Comparison of ENCODE assay signal across 9 mouse cellular contexts in the genomic region with DNA sequence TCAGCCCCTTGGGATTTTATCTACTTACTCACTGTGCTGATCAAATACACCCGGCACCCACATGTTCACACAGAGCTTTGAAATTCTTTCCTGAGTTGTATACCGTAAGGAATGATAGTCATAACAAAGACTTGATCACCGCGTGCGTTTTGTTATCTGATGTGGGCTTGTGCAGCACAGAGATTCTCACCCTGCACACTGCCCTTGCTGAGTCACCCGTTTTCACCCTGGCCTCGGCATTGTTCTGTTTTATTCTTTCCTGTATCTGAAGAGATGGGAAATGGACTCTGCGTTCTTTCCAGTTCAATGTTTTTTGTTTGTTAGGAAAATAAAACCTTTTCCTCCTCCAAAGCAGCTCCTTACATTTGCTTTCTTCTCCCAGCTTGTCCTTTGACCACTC. TPM values are rescaled to one million over a fixed set of nuclear protein-coding genes. Genes with fewer than 3 reads are reported as not detected.
DNase-seq lines count a peak whose midpoint lies in the region; ATAC-seq and TF ChIP-seq lines count a peak whose summit lies in the region.
"Had no signal": no experiment of that assay in that cellular context is flagged by ENCODE, and none has a peak within 500 bp of the region (broad histone marks: within the 10 kb centered on the region; RNA-seq: fewer than 3 reads in every experiment).

No protein-coding gene starts in this region.

- DNase-seq in kidney, adult 18-20 months = peak; percentile 24
- DNase-seq in kidney, postnatal 10 days = no peak
- no peak for DNase-seq in midbrain, embryonic 14.5 days
- no peak for DNase-seq in MN1 (ENCODE audit: low spot score)
- no peak for DNase-seq in B cell, adult 2 months
- DNase-seq in right cerebral cortex, adult 2 months (ENCODE audit: low spot score in 2 of 2) = no peak

- 0 out of 2 replicates have a peak overlapping the region, but pooled peaks have one; percentile 20 for H3K27ac ChIP-seq in ES-Bruce4 (ENCODE audit: insufficient read depth, low read length)
- H3K27ac ChIP-seq in forebrain, embryonic 16.5 days (ENCODE audit: low read length) = no peak overlapping the region
- H3K27ac ChIP-seq in midbrain, embryonic 14.5 days (replicated peaks; ENCODE audit: low read depth, low read length) = no peak overlapping the region
- H3K27ac ChIP-seq: macrophage had no signal

- H3K9ac ChIP-seq in ES-Bruce4 (ENCODE audit: low read depth, poor library complexity, severe bottlenecking) = 0 out of 2 replicates have a peak overlapping the region, but pooled peaks have one; percentile 18
- H3K9ac ChIP-seq in forebrain, embryonic 16.5 days (replicated peaks; ENCODE audit: low read depth, low read length) = no peak overlapping the region
- no peak overlapping the region for H3K9ac ChIP-seq in midbrain, embryonic 14.5 days (replicated peaks; ENCODE audit: low read length)

- H3K4me2 ChIP-seq in forebrain, embryonic 16.5 days (ENCODE audit: low read length) = peak overlapping the region; percentile 51; the same call in 1 of the 2 replicates
- 0 out of 2 replicates have a peak overlapping the region, but pooled peaks have one; percentile 38 for H3K4me2 ChIP-seq in midbrain, embryonic 14.5 days (ENCODE audit: low read length)

- TF ChIP-seq POLR2A in ES-Bruce4 (IDR thresholded peaks at IDR 0.05; ENCODE audit: insufficient read depth, low read length) = no peak

- ATAC-seq in forebrain, embryonic 16.5 days = no peak
- no peak for ATAC-seq in midbrain, embryonic 14.5 days (ENCODE audit: low FRiP score, low TSS enrichment)

- H3K4me1 ChIP-seq in ES-Bruce4 (ENCODE audit: control insufficient read depth, insufficient read depth, low read length) = no peaks in the 10 kb centered on the region
- H3K4me1 ChIP-seq in forebrain, embryonic 16.5 days (replicated peaks; ENCODE audit: control insufficient read depth, insufficient read depth, low read length) = no peaks in the 10 kb centered on the region; the same call in 1 of the 2 replicates
- H3K4me1 ChIP-seq in midbrain, embryonic 14.5 days (ENCODE audit: control insufficient read depth, insufficient read depth, low read length) = no peaks in the 10 kb centered on the region

- H3K9me3 ChIP-seq in ES-Bruce4 (replicated peaks; ENCODE audit: control insufficient read depth, insufficient read depth, low read length, poor library complexity, severe bottlenecking) = no peaks in the 10 kb centered on the region
- H3K9me3 ChIP-seq in forebrain, embryonic 16.5 days (ENCODE audit: control insufficient read depth, low read length) = no peaks in the 10 kb centered on the region
- no peaks in the 10 kb centered on the region for H3K9me3 ChIP-seq in midbrain, embryonic 14.5 days (ENCODE audit: control insufficient read depth, low read length)

- 53% methylated on average over 8 of the region's 8 CpGs for WGBS in forebrain, embryonic 16.5 days
- WGBS in midbrain, embryonic 14.5 days = 54% methylated on average over 8 of the region's 8 CpGs

- TF ChIP-seq CTCF in ES-Bruce4 (IDR thresholded peaks at IDR 0.05; ENCODE audit: low read depth, low read length) = no peak

- no peak for TF ChIP-seq EP300 in ES-Bruce4 (IDR thresholded peaks at IDR 0.05; ENCODE audit: insufficient read depth, low read depth, low read length)

- H3K4me3 ChIP-seq in ES-Bruce4 (ENCODE audit: low read depth, low read length) = no peak overlapping the region
- no peak overlapping the region for H3K4me3 ChIP-seq in forebrain, embryonic 16.5 days (replicated peaks; ENCODE audit: low read length)
- no peak overlapping the region for H3K4me3 ChIP-seq in midbrain, embryonic 14.5 days (replicated peaks; ENCODE audit: low read depth, low read length)

- H3K27me3 ChIP-seq in ES-Bruce4 (ENCODE audit: control insufficient read depth, insufficient read depth, low read length, poor library complexity, severe bottlenecking) = no peaks in the 10 kb centered on the region
- no peaks in the 10 kb centered on the region for H3K27me3 ChIP-seq in forebrain, embryonic 16.5 days (replicated peaks; ENCODE audit: control insufficient read depth, insufficient read depth, low read length)
- no peaks in the 10 kb centered on the region for H3K27me3 ChIP-seq in midbrain, embryonic 14.5 days (ENCODE audit: control insufficient read depth, insufficient read depth, low read length)

- no peaks in the 10 kb centered on the region for H3K36me3 ChIP-seq in ES-Bruce4 (ENCODE audit: control insufficient read depth, insufficient read depth, low read length, poor library complexity, severe bottlenecking)
- no peaks in the 10 kb centered on the region for H3K36me3 ChIP-seq in forebrain, embryonic 16.5 days (ENCODE audit: control insufficient read depth, insufficient read depth)
- H3K36me3 ChIP-seq in midbrain, embryonic 14.5 days (ENCODE audit: control insufficient read depth, insufficient read depth, low read length) = no peaks in the 10 kb centered on the region

RNA-seq across cellular contexts. Expression of a gene that starts 18.5 kb away (rescaled TPM):
- polyA plus RNA-seq in ES-Bruce4 (2011; ENCODE audit: insufficient read depth, insufficient read length, low read depth, missing spikeins) = 29.2 and 32.6 TPM in 2 replicates
- 29.1 and 29.8 TPM in 2 replicates for polyA plus RNA-seq in forebrain, embryonic 16.5 days (2015; fragmentation: Nextera tagmentation; extraction: Ambion mirVana)
- polyA plus RNA-seq in midbrain, embryonic 14.5 days (2014; fragmentation: Nextera tagmentation; extraction: Ambion mirVana) = 15.2 and 20.9 TPM in 2 replicates

RNA-seq across cellular contexts. Expression of a gene that starts 38.4 kb away (rescaled TPM):
- 75.0 and 75.9 TPM in 2 replicates for polyA plus RNA-seq in ES-Bruce4 (2011; ENCODE audit: insufficient read depth, insufficient read length, low read depth, missing spikeins)
- 188 and 194 TPM in 2 replicates for polyA plus RNA-seq in forebrain, embryonic 16.5 days (2015; fragmentation: Nextera tagmentation; extraction: Ambion mirVana)
- 113 and 135 TPM in 2 replicates for polyA plus RNA-seq in midbrain, embryonic 14.5 days (2014; fragmentation: Nextera tagmentation; extraction: Ambion mirVana)
